Mouse (Mus musculus): ENCODE measurements around the gene Mapre1. TPM values are rescaled to one million over a fixed set of nuclear protein-coding genes. Genes with fewer than 3 reads are reported as not detected.

The Mapre1 gene
- 69.2 and 84.0 TPM in 2 replicates for polyA plus RNA-seq (2012; rRNA removed)

DNA sequence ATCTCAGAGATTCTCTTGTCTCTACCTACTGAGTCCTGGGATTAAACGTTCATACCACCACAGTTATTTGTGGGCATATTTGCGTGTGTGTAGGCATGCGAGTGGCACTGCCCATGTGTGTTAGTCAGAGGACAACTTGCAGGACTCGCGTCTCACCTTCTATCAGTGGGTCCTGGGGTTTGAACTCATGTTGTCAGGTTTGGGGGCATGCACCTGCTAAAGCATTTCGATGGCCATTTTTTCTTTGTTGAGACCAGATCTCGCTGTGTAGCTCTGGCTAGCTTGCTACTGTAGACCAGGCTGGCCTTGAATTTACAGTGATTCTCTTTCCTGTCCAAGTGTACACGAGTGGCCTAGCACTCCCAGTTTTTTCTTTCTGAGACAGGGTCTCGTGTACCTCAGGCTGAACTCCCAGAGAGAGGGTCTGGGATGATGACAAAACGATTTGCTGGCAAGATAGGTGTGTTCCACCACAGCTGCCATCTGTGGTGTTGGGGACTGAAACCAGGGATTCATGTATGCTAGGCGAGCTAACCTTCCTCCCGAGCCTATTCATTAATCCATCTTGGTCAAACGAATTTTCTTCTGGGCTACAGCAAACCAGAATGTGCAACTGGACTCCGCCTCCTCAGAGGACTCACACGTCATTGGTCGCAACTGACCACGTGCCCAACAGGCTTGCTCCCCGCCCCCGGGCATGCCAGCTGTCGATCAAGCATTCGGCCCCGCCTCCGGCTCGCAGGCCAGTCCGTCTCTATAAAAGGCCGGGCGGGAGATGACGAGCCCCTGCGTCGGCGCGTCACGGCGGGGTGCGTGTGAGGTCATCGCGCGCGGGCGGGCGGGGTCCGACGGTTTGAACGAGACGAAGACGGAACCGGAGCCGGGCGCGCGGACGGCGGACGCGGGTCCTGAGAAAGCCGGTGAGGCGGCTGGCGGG lies at the start of gene Mapre1:
Gene Mapre1 (plus strand): TSS at position 775 of the 937 bp plus-strand sequence.

DNA sequence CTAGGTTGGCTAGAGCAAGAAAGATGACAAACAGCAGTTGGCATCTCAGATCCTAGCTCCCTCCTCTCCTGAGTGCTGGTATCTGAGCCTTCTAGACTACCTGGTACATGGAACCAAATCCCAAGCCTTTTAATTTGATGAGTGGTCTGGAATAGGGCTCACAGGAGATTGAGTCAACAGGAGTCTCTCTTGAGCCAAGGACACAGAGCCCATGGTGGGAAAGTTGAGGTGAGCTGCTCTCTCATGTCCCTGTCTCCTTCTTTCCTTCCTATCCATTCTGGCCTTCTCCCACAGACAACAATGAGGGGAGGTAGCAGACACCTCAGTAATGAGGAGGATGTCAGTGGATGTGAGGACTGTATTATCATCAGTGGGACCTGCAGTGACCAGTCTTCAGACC lies 44.7 kb upstream of the Mapre1 start, which contains the start of gene Dnmt3c:
Gene Dnmt3c (plus strand): TSS at position 301 of the 400 bp plus-strand sequence.

DNA sequence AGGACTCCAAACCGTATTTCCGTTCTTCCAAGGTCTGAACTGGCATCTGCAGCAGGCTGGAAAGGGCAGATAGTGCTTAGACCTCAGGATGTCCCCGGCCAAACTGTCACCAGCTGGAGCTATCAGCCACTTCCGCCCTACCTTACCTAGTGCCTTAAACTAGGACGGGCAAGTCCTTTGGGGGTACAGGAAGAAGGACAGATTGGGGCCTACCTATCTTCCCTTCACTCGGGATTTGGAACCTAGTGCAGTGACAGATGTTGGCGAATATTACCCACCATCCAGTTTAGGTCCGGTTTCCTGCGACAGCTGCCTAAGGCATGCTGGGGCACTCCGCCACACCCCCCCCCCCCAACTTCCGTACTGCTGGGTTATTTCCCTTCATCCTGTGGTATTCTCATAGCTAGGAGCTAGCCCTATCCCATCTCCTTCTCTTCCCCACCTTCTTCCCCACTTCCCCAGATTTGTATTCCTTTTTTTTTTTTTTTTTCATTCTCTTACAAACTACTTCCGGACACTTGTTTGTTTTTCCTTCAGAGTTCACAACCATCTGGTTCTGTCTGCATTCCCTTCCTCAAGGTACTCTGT lies 38.4 kb downstream of the Mapre1 start, which contains the start of gene Efcab8:
Gene Efcab8 (plus strand): TSS at position 538 of the 588 bp plus-strand sequence.

Other genes starting within 250 kb of the Mapre1 start
- not detected in 2 replicates for gene 4930404H24Rik, start 248.5 kb upstream of the Mapre1 start, polyA plus RNA-seq (2012; rRNA removed)
- gene Nol4l, start 211.3 kb upstream of the Mapre1 start, polyA plus RNA-seq (2012; rRNA removed): 67.2 and 72.4 TPM in 2 replicates
- 53.4 and 55.7 TPM in 2 replicates for gene Commd7, start 108.5 kb upstream of the Mapre1 start, polyA plus RNA-seq (2012; rRNA removed)
- gene Dnmt3b, start 91.8 kb upstream of the Mapre1 start, polyA plus RNA-seq (2012; rRNA removed): 3.1 and 3.3 TPM in 2 replicates
- 0.05 TPM in 1 of 2 replicates, not detected in the other for gene Dnmt3c, start 44.6 kb upstream of the Mapre1 start, polyA plus RNA-seq (2012; rRNA removed)
- 0.09 and 0.16 TPM in 2 replicates for gene Efcab8, start 38.7 kb downstream of the Mapre1 start, polyA plus RNA-seq (2012; rRNA removed)
- gene Sun5, start 129.8 kb downstream of the Mapre1 start, polyA plus RNA-seq (2012; rRNA removed): not detected in 2 replicates
- gene Bpifb2, start 133.8 kb downstream of the Mapre1 start, polyA plus RNA-seq (2012; rRNA removed): 0.07 and 0.16 TPM in 2 replicates
- 0.09 TPM in 1 of 2 replicates, not detected in the other for gene Bpifb6, start 159.1 kb downstream of the Mapre1 start, polyA plus RNA-seq (2012; rRNA removed)
- gene Bpifb3, start 177.0 kb downstream of the Mapre1 start, polyA plus RNA-seq (2012; rRNA removed): not detected in 2 replicates
- gene Bpifb4, start 196.9 kb downstream of the Mapre1 start, polyA plus RNA-seq (2012; rRNA removed): 0.05 and 0.27 TPM in 2 replicates
- not detected in 2 replicates for gene Bpifa6, start 233.7 kb downstream of the Mapre1 start, polyA plus RNA-seq (2012; rRNA removed)

Data from central nervous system, embryonic 18 days (tissue).